Mouse (Mus musculus): Measurements from ENCODE around the gene Ralgapa2.

The Ralgapa2 gene

DNA sequence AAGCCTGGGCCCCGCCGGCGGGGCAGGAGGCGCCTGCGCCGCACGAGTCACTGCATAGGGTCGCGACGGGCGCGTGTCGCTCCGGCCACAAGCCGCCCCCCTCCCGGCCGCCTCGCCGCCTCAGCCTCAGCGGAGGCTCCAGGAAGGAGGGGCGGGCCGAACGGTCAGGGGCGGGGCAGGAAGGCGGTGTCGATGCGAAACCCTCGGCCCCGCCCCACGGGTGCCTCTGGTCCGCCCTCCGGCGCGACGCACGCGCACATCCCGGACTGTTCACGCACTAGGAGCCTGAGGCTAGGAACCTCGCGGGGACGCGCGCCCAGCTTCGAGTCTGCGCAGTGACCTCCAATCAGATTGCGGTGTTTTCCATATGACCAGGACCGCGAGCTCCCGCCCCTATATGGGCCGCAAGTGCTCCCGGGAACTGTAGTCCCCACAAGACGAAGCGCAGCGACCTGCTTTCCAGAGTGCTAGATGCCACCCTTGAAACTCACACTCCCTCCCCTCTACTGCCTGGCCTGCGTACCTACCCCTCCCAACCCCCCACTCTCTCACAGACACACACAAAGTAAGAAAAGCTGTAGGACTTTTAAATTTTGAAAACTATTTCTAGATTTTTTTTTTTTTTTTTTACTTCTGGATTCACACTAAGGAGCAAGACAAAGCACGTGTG is at the start of gene Ralgapa2:
Ralgapa2 (minus strand) TSS at position 434 of the 670 bp plus-strand sequence.
- peak; percentile 99 for DNase-seq

DNA sequence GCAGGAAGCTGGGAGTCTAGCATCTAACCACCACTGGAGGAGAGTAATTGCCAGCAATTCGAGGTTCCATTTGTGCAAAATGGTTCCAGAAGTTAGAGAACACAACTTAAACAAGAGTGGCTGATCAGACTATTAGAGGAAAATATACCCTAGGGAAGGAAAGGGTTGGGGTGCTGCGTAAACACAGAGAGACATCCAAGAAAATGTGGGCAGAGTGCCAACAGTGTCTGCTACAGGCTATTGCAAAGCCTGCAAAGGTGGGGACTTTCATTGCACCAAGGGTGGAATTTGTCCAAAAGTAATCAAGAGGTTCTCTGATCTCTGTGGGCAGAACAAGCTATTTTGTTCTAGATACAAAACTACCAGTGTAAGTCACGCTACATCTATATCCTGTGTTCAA is 49.4 kb upstream of the Ralgapa2 start:
- DNase-seq, result peak; percentile 69

DNA sequence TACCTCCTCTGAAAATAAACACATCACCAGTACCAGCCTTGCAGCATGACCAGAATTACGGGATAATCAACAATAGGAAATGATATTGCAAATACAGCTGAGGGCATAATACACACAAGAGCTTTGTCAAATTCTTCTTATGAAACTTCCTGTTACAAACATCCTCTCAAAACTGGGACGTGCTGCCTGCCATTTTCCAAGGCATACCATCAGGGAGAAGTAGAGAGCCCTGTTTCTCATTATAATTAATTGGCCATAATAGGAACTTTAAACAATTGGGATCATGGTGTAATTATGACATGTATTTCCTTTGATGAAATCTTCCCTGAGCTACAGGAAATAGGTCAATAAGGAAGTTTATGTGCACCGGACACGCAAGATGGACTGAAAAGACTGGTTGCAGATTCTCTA is 48.5 kb upstream of the Ralgapa2 start:
- DNase-seq, result peak; percentile 24

DNA sequence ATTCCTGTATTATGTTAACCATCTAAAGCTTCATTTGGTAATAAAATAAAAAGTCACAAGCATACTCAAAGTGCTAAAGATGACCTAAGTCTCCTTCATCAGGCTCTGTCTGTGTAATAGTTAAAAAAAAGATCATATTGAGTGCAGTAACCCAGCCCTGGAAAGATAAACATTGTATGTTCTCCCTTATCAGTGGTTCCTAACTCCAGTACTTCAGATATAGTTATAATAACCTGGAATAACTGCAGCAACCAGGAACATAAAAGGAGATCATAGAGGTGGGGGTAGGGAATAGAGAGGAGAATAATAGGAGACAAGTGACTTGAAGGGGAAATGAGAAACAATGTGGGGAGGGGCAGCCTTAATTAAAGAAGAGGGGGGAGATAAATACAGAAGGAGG is 44.0 kb upstream of the Ralgapa2 start:
- DNase-seq, result no peak

DNA sequence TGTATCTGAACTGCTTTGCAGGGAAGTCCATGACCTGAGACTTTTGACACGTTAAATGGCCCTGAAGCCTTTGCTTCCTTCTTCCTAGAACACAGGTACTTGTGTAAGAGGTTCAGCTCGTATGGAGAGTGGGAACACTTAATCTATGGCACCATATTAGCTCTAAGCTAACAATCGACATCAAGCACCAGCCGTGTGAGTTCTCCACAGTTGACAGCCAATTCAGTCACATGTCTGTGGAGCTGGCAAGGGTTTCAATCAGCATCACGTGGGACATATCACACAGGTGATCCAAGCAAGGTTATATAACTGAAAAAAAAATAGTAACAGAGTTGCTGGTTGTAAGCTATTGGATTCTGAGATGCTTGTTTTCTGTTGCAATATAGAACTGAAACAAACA is 43.2 kb upstream of the Ralgapa2 start:
- peak; percentile 25 for DNase-seq

DNA sequence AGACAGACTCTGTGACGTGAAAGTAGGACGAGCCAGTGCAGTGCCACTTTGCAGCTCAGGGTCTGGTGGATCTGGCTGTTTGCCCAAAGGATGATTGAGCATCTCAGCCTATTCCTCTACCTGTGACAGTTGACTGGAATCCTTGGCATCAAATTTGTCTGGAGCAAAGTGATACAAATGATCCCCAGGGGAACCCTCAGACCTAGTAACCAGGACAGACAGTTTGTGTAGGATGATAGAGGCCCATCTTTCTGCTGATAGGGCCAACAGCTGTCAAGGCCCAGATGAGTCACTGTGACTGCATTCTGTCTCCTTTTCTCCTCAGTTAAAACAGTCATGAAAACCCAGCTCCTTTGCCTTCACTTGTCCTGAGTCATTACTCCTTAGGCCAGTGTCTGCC is 41.6 kb upstream of the Ralgapa2 start:
- no peak for DNase-seq

DNA sequence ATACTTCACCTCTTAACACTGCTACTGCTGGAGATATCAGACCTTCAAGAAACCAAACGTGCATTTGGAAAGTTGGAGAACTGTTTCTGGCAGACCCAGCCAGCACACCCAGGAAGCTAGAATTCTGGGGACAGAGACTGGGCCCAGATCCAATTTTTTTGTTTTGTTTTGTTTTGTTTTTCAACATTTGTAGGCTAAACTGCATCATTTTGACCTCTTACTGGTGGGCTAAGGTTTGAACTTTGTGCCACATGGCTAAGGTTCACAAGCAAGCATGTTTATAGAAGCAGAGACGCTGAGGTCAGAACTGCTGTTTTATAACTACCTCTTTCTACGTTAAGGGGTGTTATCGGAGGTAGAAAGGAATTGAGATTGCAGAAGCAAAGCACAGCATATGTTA is 39.7 kb upstream of the Ralgapa2 start:
- peak; percentile 18 for DNase-seq

DNA sequence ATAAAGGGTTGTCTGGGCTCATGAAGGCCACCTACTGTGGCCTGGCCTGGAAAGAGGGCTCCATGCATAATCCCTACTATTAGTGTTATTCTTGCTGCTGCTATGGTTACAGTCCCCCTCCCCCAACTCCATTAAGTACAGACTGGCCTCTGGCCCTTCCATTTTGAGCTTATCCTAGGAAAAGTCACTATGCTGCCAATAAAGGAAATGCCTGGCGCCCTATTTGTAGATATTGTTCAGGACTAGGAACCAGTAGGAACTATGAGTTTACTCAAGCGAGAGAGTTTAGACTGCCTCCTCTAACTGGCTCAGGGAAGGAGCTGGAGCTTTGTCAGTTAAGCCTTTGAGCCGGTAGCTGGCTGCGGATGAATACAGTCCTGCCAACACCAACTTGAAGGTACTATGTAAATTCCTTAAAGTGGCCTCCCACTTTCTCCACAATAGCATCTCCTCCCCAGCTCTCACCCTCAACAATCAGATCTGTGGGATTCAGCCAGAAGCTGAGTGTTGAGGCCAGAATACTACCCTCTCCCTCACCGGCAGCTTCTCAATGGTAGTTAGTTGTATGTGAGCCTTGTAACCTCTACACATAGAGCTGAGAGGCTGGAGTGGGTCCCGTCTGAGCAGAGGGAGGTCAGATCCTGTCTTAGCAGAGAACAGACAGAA is 37.1 kb upstream of the Ralgapa2 start:
- DNase-seq, result peak; percentile 41

DNA sequence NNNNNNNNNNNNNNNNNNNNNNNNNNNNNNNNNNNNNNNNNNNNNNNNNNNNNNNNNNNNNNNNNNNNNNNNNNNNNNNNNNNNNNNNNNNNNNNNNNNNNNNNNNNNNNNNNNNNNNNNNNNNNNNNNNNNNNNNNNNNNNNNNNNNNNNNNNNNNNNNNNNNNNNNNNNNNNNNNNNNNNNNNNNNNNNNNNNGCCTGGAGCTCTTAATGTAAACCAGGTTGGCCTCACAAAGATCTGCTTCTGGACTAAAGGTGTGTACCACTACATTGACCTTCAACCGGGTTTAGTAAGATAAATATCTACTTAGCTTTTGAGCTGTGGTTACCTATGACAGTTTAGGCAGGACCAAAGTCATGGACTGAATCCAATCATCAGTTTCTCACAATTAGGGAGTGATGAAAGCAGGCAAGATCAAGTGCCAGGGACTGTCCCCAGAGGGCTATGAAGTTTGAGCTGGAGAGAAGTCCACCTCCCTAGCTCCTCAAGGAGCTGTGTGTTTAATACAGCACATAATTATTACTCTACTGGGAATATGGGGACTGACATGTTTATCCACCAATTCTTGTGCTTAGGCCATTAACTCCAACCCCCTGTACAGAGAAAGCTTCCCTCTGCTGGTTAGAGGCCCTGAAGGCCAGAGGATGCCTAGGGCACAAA is 32.1 kb upstream of the Ralgapa2 start:
- no peak for DNase-seq

DNA sequence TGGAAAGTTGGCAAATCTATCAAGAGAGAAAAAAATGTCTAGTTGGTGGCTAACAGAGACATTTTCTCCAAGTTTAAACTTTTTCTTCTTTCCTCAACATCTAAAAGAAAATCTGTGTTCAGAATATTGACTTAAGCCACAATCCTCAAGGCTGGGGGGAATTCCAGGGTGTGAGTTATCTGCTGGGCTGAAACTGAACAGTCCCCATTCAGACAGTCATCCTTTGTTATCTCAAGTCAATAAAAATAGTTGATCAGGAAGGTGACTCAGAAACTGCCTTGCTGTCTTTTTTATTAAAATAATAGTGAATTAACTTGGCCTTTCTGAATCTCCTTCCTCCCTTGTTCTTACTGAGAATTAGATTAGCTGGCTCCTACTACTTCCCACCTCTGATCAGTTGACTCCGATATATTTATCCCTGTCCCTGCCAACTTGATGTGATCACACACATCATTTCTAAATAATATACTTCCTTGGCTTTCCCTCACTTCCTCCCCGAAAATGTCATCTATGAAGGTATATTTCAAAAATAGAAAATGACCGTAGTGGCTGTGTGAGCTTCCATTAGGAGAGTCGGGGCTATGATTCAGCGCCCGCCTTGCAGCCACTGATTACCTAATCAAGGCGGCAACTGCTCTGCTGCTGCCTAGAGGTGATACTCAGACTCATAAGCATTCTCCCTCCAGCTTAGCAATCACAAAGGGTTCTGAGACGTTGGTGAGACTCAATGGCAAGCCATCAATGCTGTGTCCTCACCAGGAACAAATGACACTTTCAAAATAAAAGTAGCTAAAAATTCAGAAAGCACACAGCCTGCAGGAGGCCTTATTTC is 21.2 kb upstream of the Ralgapa2 start:
- DNase-seq, result peak; percentile 19

DNA sequence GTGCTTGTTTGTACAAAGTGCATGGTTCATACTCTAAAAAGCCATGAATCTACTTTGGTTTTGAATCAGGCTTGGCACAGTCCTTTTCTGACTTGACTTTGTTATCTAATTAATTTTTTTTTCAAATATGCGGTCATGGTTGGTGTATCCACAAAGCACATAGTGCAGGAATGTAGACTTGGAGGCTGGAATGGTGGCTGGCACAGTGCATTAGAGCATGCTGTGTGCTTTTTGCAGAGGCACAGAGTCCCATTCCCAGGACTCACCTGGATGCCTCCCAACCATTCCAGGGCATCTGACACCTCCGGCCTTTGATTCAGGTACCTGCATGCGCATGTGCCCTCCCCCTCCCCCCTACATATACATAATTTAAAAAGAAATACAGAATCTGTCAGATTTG is 20.3 kb upstream of the Ralgapa2 start:
- no peak for DNase-seq

DNA sequence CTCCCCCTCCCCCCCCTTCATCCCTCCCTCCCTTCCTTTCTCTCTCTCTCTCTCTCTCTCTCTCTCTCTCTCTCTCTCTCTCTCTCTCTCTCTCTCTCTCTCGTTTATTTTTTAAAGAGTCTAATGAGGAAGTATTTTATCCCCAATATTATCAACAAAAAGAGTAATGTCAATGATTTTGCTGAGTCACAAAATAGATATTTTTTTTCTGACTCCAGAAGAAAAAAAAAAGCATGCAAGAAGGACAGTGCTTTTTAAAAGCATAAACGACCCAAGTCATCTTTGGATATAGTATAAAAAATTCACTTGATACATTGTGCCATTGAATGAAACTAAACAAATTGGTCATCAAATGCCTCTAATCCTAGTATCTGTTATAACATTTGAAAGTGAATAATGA is 13.3 kb upstream of the Ralgapa2 start:
- DNase-seq, result no peak

DNA sequence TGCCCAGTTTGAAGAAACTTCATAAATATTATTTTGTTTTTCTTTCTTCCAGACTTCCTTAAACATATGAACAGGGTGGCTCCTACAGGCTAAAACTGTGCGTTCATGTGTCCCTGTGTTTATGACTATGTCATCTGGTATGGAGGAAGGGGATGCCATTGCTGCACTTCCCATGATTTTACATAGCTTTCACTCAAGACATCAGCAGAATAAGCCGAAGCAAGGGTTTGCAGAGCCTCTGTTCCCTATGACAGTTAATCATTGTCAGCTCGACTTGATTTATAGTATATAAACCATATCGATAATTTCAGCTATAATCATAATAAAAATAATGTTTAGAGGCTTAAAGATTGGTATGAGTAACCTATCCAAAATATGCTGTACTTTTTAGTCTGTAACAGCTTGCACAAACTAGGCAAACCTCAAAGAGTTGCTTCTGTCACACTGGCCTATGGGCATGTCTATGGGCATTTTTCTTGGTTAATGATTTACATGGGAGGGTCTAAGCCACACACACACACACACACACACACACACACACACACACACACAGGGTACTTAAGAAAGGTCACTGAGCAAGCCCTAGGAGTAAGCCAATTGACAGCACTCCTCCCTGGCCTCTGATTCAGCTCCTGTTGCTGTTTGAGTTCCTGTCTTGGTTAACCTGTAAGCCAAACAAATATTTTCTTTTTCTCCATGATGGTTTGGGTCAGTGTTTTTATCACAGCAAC is 12.7 kb upstream of the Ralgapa2 start:
- DNase-seq, result no peak

DNA sequence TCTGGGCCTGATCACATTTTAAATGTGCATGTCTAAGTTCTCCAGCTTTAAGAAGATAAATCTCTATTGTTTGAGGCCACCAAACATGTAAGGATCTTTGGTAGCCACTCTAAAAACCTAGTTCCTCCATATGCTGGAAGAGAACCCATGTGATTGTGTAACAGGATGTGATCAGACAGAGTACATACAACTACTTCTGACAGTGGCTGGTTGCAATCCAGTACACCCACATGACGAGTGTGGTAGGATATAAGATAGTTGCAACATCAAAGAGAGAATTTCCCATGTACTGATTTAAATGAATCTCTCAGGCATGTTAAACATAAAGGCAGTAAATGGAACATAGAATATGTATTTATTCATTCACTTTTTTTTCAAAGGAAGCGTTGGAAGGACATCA is 4.8 kb upstream of the Ralgapa2 start:
- DNase-seq, result no peak

DNA sequence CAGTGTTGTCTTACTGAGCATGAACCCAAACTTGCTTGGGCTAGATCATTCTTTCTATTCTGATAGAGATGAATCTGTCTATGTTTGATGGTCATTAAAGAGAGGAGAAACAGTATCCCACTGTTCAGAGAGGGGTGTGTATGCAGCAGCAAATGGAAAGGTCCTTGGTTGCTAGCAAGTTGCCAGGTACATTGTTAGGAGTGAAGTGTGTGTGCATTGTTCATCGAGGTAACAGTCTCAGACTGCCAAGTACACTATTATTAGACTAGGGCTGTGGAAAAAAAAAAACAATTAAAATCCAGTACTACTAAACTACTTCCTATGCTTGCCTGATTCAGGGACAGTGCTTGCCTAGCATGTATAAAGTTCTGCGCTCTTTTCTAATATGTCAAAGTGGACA is 2.9 kb upstream of the Ralgapa2 start:
- no peak for DNase-seq

DNA sequence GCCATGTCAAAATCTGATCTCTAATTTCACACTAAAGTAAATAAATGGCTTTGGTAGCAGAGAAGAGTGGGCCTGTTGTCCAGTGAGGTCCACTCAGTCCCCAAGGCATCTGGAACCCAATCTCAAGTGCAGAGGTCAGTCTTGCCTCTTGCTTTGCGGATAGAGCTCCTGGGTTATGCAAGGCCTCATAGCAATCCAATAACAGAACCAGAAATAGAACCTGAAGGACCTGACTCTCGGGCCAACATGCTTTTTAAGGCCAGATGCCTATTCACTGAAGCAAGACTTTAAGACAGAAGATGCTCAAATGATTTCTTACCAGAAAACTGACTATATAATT is 407 bp upstream of the Ralgapa2 start:
- peak; percentile 21 for DNase-seq

DNA sequence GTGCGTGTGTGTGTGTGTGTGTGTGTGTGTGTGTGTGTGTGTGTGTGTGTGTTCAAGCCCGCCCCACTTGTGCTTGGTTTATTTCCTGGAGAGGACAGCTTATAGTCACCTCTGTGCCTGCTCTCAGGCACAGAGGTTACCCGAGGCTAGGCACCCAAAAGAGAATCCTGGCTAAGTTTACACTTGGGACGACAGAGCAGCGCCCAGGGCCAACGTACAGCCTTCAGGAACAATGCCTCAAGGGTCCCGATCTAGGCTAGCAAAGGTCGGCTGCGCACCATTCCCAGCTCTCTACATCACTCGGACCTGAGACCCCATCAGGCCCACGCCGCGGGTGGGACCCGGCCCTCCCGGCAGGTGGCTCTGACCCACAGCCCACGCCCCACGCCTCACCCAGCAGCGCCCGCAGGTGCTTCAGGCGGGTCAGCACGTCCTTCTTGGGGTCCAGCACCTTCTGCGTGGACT is 711 bp downstream of the Ralgapa2 start:
- DNase-seq, result no peak

DNA sequence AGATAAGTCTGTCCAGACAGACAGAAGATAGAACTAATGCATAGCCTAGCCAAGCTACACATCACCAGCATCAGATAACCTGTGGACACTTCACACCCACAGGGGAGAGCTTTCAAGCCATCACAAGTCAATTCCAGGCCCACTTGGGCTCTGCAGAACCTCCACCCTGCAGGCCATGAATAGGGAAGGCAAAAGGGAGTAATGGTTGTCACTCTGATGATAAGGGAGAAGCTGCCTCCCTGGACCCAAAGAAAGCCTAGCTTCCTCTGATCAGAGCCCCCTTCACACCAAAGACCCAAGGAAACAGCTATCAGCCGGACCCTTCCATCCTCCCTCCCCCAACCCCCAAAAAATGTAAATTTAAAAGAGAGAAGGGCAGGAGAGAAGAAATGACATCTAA is 1.4 kb downstream of the Ralgapa2 start:
- no peak for DNase-seq

DNA sequence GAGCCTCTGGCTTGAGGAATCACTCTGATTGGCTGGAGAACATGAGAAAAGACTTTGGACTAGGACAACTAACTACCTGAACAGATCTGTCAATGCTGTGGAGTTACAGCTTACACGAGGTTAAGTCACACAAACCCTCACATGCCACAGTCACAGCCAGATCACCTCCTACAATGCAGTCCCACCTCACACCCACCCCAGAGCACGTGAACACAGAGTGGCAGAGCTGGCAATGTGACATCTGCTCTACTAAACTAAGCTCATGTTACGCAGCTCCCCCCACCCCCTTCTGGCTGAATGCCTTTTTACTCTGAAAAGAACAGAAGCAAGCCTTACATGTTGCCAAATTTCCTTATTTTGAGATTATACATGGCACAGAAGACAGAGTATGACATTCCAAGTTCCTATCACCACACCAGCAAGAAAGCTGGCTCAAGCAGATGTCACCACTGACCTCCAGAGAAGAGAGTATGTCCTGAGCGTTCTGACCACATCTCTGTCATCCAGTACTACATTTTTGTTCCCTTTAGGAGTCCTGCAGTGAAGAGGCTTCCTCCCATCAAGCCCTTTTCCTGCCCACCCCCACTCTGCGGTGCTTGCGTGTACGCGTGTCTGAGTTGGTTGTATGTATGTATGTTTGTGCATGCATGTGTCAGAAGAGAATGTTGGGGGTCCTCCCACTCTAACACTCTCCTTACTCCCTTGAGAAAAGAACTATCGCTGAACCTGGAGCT is 9.4 kb downstream of the Ralgapa2 start:
- DNase-seq, result peak; percentile 63

DNA sequence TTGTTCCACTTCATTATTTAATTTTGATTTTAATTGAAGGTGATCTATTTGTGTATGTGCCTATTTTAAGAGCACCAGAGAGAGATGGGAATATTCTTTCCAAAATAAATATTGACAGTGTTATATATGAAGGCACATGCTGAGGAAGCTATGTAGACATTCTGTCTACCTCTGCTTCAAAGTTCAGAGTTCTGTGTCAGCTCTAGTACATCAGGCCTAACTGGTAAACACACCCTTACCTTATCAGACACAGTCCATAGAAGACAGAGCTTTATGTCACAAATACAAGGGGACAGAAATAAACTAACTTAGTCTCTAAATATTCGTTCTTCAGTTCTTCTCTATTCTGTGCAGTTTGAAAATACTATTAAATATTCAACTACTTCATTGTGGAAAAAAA is 12.1 kb downstream of the Ralgapa2 start:
- no peak for DNase-seq

DNA sequence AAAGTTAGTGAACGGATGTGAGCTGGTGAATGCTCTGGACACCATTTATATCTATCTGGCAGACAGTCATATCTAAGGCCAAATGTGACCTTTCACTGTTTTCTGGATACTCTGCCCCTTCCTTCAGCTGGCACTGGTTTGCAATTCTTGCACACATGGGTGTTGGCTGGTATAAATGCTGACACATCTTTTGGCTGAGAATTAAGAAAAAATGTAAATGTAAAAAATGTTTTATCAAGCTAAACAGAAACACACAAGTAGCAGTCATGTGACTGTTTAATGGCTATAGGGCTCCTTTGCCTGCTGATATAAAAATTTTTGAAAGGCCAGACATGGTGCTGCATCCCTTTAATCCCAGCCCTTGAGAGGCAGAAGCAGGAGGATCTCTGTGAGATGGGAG is 13.0 kb downstream of the Ralgapa2 start:
- no peak for DNase-seq

DNA sequence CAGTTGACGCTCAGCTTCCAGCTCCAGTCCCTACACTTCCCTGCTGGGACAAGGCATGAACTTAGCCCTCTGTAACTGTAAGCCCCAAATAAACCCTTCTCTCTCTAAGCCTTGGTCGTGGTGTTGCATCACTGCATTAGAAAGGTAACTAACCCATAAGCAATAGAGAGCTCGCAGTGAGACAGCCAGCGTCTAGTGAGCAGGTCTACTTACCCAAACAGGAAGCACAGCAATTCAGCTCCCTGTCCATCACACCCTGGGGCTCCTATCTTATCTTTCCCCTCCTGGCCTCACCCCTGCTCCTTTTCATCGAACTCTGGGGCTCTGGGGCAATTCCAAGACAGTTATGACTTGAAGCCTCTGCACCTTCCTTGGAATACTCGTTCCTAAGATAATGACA is 13.8 kb downstream of the Ralgapa2 start:
- DNase-seq, result no peak

Measured in lung, postnatal 10 days (tissue).